Mouse (Mus musculus): ENCODE measurements around the gene Hoxc12.

The Hoxc12 gene

GRCm38 (mm10) chr15:102936279-102936972 is at the start of gene Hoxc12:
TSS of gene Hoxc12 (plus strand) at chr15:102936757.
- no peak for DNase-seq (ENCODE audit: low spot score)

- DNase-seq (ENCODE audit: low spot score), result no peak
Measured at GRCm38 (mm10) chr15:102895115-102895514, 41.4 kb upstream of the Hoxc12 start.

GRCm38 (mm10) chr15:102904946-102905345 is 31.6 kb upstream of the Hoxc12 start:
- no peak for DNase-seq (ENCODE audit: low spot score)

GRCm38 (mm10) chr15:102909536-102909935 is 27.0 kb upstream of the Hoxc12 start:
- DNase-seq (ENCODE audit: low spot score), result no peak

- DNase-seq (ENCODE audit: low spot score), result no peak
Measured at GRCm38 (mm10) chr15:102910038-102910437, 26.5 kb upstream of the Hoxc12 start.

GRCm38 (mm10) chr15:102910496-102911095 is 26.0 kb upstream of the Hoxc12 start:
- DNase-seq (ENCODE audit: low spot score), result no peak

GRCm38 (mm10) chr15:102913038-102913585 is 23.4 kb upstream of the Hoxc12 start:
- no peak for DNase-seq (ENCODE audit: low spot score)

GRCm38 (mm10) chr15:102917972-102918572 is 18.5 kb upstream of the Hoxc12 start:
- no peak for DNase-seq (ENCODE audit: low spot score)

- no peak for DNase-seq (ENCODE audit: low spot score)
Measured at GRCm38 (mm10) chr15:102918611-102919265, 17.8 kb upstream of the Hoxc12 start.

- no peak for DNase-seq (ENCODE audit: low spot score)
Measured at GRCm38 (mm10) chr15:102919336-102920180, 17.0 kb upstream of the Hoxc12 start.

GRCm38 (mm10) chr15:102920619-102921018 is 15.9 kb upstream of the Hoxc12 start:
- no peak for DNase-seq (ENCODE audit: low spot score)

- DNase-seq (ENCODE audit: low spot score), result no peak
Measured at GRCm38 (mm10) chr15:102921053-102922011, 15.2 kb upstream of the Hoxc12 start, which contains the start of gene Hoxc13. TSS of gene Hoxc13 (plus strand) at chr15:102921103.

- DNase-seq (ENCODE audit: low spot score), result no peak
Measured at GRCm38 (mm10) chr15:102922012-102922362, 14.6 kb upstream of the Hoxc12 start.

- no peak for DNase-seq (ENCODE audit: low spot score)
Measured at GRCm38 (mm10) chr15:102922636-102923500, 13.7 kb upstream of the Hoxc12 start.

- DNase-seq (ENCODE audit: low spot score), result no peak
Measured at GRCm38 (mm10) chr15:102927032-102927645, 9.4 kb upstream of the Hoxc12 start.

GRCm38 (mm10) chr15:102931706-102932358 is 4.7 kb upstream of the Hoxc12 start:
- DNase-seq (ENCODE audit: low spot score), result no peak

GRCm38 (mm10) chr15:102934438-102934837 is 2.1 kb upstream of the Hoxc12 start:
- DNase-seq (ENCODE audit: low spot score), result no peak

- DNase-seq (ENCODE audit: low spot score), result no peak
Measured at GRCm38 (mm10) chr15:102934897-102935296, 1.7 kb upstream of the Hoxc12 start.

All from T-cell, adult 2 months (primary cell).